Mouse (Mus musculus): ENCODE results near the gene Elp4. TPM values are rescaled to one million over a fixed set of nuclear protein-coding genes. Genes with fewer than 3 reads are reported as not detected.
A peak's percentile ranks its signal among the peaks of the same experiment; 100 is the strongest.

Gene Elp4
- polyA plus RNA-seq, 1 experiment from 2014 or later, result 36.0 TPM

GRCm38 (mm10) chr2:105668271-105669270 lies 235.8 kb downstream of the Elp4 start, which contains the start of gene Pax6:
TSS of gene Pax6 (plus strand) at chr2:105668900.
- DNase-seq (ENCODE audit: low spot score), result no peak
- Histone ChIP-seq H3K9ac (peak within 1 kb of the TSS; percentile 28), H3K4me2 (replicated peaks) (peak within 1 kb of the TSS; percentile 45), H3K4me3 (replicated peaks; ENCODE audit: low read length) (peak within 1 kb of the TSS; percentile 25), H3K9me3 (ENCODE audit: control insufficient read depth, low read length) (no peaks in the 10 kb centered on the region), H3K27ac (no peak within 1 kb of the TSS), H3K36me3 (replicated peaks; ENCODE audit: control insufficient read depth, insufficient read depth) (no peaks in the 10 kb centered on the region), H3K27me3 (ENCODE audit: control insufficient read depth, insufficient read depth, low read length) (peaks cover 99% of the 10 kb centered on the region), H3K4me1 (replicated peaks; ENCODE audit: control insufficient read depth, insufficient read depth, low read length) (0 out of 2 replicates have a peak, but pooled peaks cover 3% of the 10 kb centered on the region)
- 1% methylated on average over 44 of the region's 44 CpGs for WGBS
- peak; percentile 16; the same call in 1 of the 2 replicates for ATAC-seq (ENCODE audit: low FRiP score)

GRCm38 (mm10) chr2:105667626-105667950 lies 236.8 kb downstream of the Elp4 start:
- DNase-seq (ENCODE audit: low spot score) (no peak), ATAC-seq (ENCODE audit: low FRiP score) (no peak)
- Histone ChIP-seq H3K4me2 (replicated peaks) (no peak overlapping the region), H3K4me1 (replicated peaks; ENCODE audit: control insufficient read depth, insufficient read depth, low read length) (0 out of 2 replicates have a peak, but pooled peaks cover 3% of the 10 kb centered on the region), H3K27ac (no peak overlapping the region), H3K36me3 (replicated peaks; ENCODE audit: control insufficient read depth, insufficient read depth) (no peaks in the 10 kb centered on the region), H3K27me3 (ENCODE audit: control insufficient read depth, insufficient read depth, low read length) (peaks cover 99% of the 10 kb centered on the region), H3K4me3 (replicated peaks; ENCODE audit: low read length) (no peak overlapping the region), H3K9ac (no peak overlapping the region), H3K9me3 (ENCODE audit: control insufficient read depth, low read length) (no peaks in the 10 kb centered on the region)
- WGBS, result under 1% methylated on average over 11 of the region's 11 CpGs

- Histone ChIP-seq H3K9ac (no peak overlapping the region), H3K27ac (no peak overlapping the region)
- DNase-seq (ENCODE audit: low spot score), result peak; percentile 24
These were observed 237.4 kb downstream of the Elp4 start for GRCm38 (mm10) chr2:105666763-105667625.

GRCm38 (mm10) chr2:105666331-105666730 lies 238.0 kb downstream of the Elp4 start:
- Histone ChIP-seq H3K4me1 (replicated peaks; ENCODE audit: control insufficient read depth, insufficient read depth, low read length) (0 out of 2 replicates have a peak, but pooled peaks cover 3% of the 10 kb centered on the region), H3K9ac (no peak overlapping the region), H3K36me3 (replicated peaks; ENCODE audit: control insufficient read depth, insufficient read depth) (no peaks in the 10 kb centered on the region), H3K27ac (no peak overlapping the region), H3K27me3 (ENCODE audit: control insufficient read depth, insufficient read depth, low read length) (peaks cover 100% of the 10 kb centered on the region), H3K9me3 (ENCODE audit: control insufficient read depth, low read length) (no peaks in the 10 kb centered on the region), H3K4me2 (replicated peaks) (no peak overlapping the region), H3K4me3 (replicated peaks; ENCODE audit: low read length) (no peak overlapping the region)
- 8% methylated on average over 6 of the region's 6 CpGs for WGBS
- no peak for ATAC-seq (ENCODE audit: low FRiP score)
- DNase-seq (ENCODE audit: low spot score), result no peak

More at GRCm38 (mm10) chr2:105666763-105667625, 237.4 kb downstream of the Elp4 start:
- Histone ChIP-seq H3K4me1 (replicated peaks; ENCODE audit: control insufficient read depth, insufficient read depth, low read length) (0 out of 2 replicates have a peak, but pooled peaks cover 3% of the 10 kb centered on the region), H3K36me3 (replicated peaks; ENCODE audit: control insufficient read depth, insufficient read depth) (no peaks in the 10 kb centered on the region), H3K9me3 (ENCODE audit: control insufficient read depth, low read length) (no peaks in the 10 kb centered on the region), H3K4me3 (replicated peaks; ENCODE audit: low read length) (no peak overlapping the region), H3K27me3 (ENCODE audit: control insufficient read depth, insufficient read depth, low read length) (peaks cover 100% of the 10 kb centered on the region), H3K4me2 (replicated peaks) (no peak overlapping the region)
- 4% methylated on average over 41 of the region's 41 CpGs for WGBS
- ATAC-seq (ENCODE audit: low FRiP score), result no peak

- H3K4me2 ChIP-seq (replicated peaks), result no peak overlapping the region
- DNase-seq (ENCODE audit: low spot score) (no peak), ATAC-seq (ENCODE audit: low FRiP score) (no peak)
- no peak overlapping the region for H3K27ac ChIP-seq
- no peaks in the 10 kb centered on the region for H3K9me3 ChIP-seq (ENCODE audit: control insufficient read depth, low read length)
- peaks cover 98% of the 10 kb centered on the region for H3K27me3 ChIP-seq (ENCODE audit: control insufficient read depth, insufficient read depth, low read length)
- no peak overlapping the region for H3K4me3 ChIP-seq (replicated peaks; ENCODE audit: low read length)
- 21% methylated on average over 5 of the region's 5 CpGs for WGBS
- H3K36me3 ChIP-seq (replicated peaks; ENCODE audit: control insufficient read depth, insufficient read depth), result no peaks in the 10 kb centered on the region
- H3K4me1 ChIP-seq (replicated peaks; ENCODE audit: control insufficient read depth, insufficient read depth, low read length), result 0 out of 2 replicates have a peak, but pooled peaks cover 3% of the 10 kb centered on the region
- no peak overlapping the region for H3K9ac ChIP-seq
These were observed 238.7 kb downstream of the Elp4 start for GRCm38 (mm10) chr2:105665491-105666250.

- ATAC-seq (ENCODE audit: low FRiP score), result no peak
- no peak overlapping the region for H3K9ac ChIP-seq
- peaks cover 98% of the 10 kb centered on the region for H3K27me3 ChIP-seq (ENCODE audit: control insufficient read depth, insufficient read depth, low read length)
These were observed 239.4 kb downstream of the Elp4 start for GRCm38 (mm10) chr2:105664996-105665395.

GRCm38 (mm10) chr2:105663101-105663511 lies 241.3 kb downstream of the Elp4 start:
- WGBS, result 8% methylated on average over 10 of the region's 10 CpGs
- no peak overlapping the region for H3K4me3 ChIP-seq (replicated peaks; ENCODE audit: low read length)
- peaks cover 98% of the 10 kb centered on the region for H3K27me3 ChIP-seq (ENCODE audit: control insufficient read depth, insufficient read depth, low read length)
- no peak overlapping the region for H3K9ac ChIP-seq
- no peaks in the 10 kb centered on the region for H3K9me3 ChIP-seq (ENCODE audit: control insufficient read depth, low read length)
- DNase-seq (ENCODE audit: low spot score) (no peak), ATAC-seq (ENCODE audit: low FRiP score) (no peak)
- H3K36me3 ChIP-seq (replicated peaks; ENCODE audit: control insufficient read depth, insufficient read depth), result no peaks in the 10 kb centered on the region
- H3K27ac ChIP-seq, result no peak overlapping the region
- H3K4me2 ChIP-seq (replicated peaks), result no peak overlapping the region
- no peaks in the 10 kb centered on the region for H3K4me1 ChIP-seq (replicated peaks; ENCODE audit: control insufficient read depth, insufficient read depth, low read length)

More at GRCm38 (mm10) chr2:105664996-105665395, 239.4 kb downstream of the Elp4 start:
- H3K4me2 ChIP-seq (replicated peaks), result no peak overlapping the region
- H3K9me3 ChIP-seq (ENCODE audit: control insufficient read depth, low read length), result no peaks in the 10 kb centered on the region
- WGBS, result 9% methylated on average over 5 of the region's 5 CpGs
- no peak for DNase-seq (ENCODE audit: low spot score)
- H3K4me1 ChIP-seq (replicated peaks; ENCODE audit: control insufficient read depth, insufficient read depth, low read length), result 0 out of 2 replicates have a peak, but pooled peaks cover 3% of the 10 kb centered on the region
- H3K36me3 ChIP-seq (replicated peaks; ENCODE audit: control insufficient read depth, insufficient read depth), result no peaks in the 10 kb centered on the region
- H3K27ac ChIP-seq, result no peak overlapping the region
- H3K4me3 ChIP-seq (replicated peaks; ENCODE audit: low read length), result no peak overlapping the region

GRCm38 (mm10) chr2:105662606-105663005 lies 241.8 kb downstream of the Elp4 start:
- Histone ChIP-seq H3K4me3 (replicated peaks; ENCODE audit: low read length) (no peak overlapping the region), H3K4me2 (replicated peaks) (no peak overlapping the region), H3K9me3 (ENCODE audit: control insufficient read depth, low read length) (no peaks in the 10 kb centered on the region), H3K9ac (no peak overlapping the region), H3K36me3 (replicated peaks; ENCODE audit: control insufficient read depth, insufficient read depth) (no peaks in the 10 kb centered on the region), H3K27me3 (ENCODE audit: control insufficient read depth, insufficient read depth, low read length) (peaks cover 97% of the 10 kb centered on the region), H3K4me1 (replicated peaks; ENCODE audit: control insufficient read depth, insufficient read depth, low read length) (no peaks in the 10 kb centered on the region), H3K27ac (no peak overlapping the region)
- 4% methylated on average over 7 of the region's 7 CpGs for WGBS
- DNase-seq (ENCODE audit: low spot score), result no peak
- ATAC-seq (ENCODE audit: low FRiP score), result no peak
